15 mouse cellular contexts compared by ENCODE assay signal in genomic region chr5:107977640-107978288, GRCm38 (mm10). TPM values are rescaled to one million over a fixed set of nuclear protein-coding genes. Genes with fewer than 3 reads are reported as not detected.
DNase-seq lines count a peak whose midpoint lies in the region; ATAC-seq and TF ChIP-seq lines count a peak whose summit lies in the region.
"Had no signal": no experiment of that assay in that cellular context is flagged by ENCODE, and none has a peak within 500 bp of the region (broad histone marks: within the 10 kb centered on the region; RNA-seq: fewer than 3 reads in every experiment).

No protein-coding gene starts in this region.

- DNase-seq in lung, adult 2 months, result peak; percentile 1
- no peak for DNase-seq in lung, postnatal 10 days
- no peak for DNase-seq in embryo, embryonic 10.5 days (ENCODE audit: low spot score)
- DNase-seq in lung, adult 18-20 months, result no peak
- DNase-seq in adrenal gland, adult 18-20 months (ENCODE audit: low spot score in 2 of 2), result no peak
- DNase-seq: cerebellum, postnatal 14 days; retina, postnatal 1 day had no signal

- no peaks in the 10 kb centered on the region for H3K9me3 ChIP-seq in liver, embryonic 15.5 days (replicated peaks)
- H3K9me3 ChIP-seq: hindbrain, embryonic 13.5 days; limb, embryonic 12.5 days had no signal

- no peaks in the 10 kb centered on the region for H3K27me3 ChIP-seq in liver, embryonic 15.5 days
- H3K27me3 ChIP-seq: hindbrain, embryonic 13.5 days; limb, embryonic 12.5 days had no signal

- no peak for TF ChIP-seq POLR2A in lung, adult 2 months (IDR thresholded peaks at IDR 0.05; ENCODE audit: borderline replicate concordance, extremely low read depth, low read depth, low read length)

- no peak overlapping the region for H3K27ac ChIP-seq in liver, embryonic 15.5 days (replicated peaks)
- H3K27ac ChIP-seq: hindbrain, embryonic 13.5 days; layer of hippocampus, adult 2 months; left cerebral cortex, adult 2 months; limb, embryonic 12.5 days had no signal

- H3K9ac ChIP-seq in liver, embryonic 15.5 days, result no peak overlapping the region
- H3K9ac ChIP-seq: hindbrain, embryonic 13.5 days; limb, embryonic 12.5 days had no signal

- H3K36me3 ChIP-seq in liver, embryonic 15.5 days (replicated peaks), result no peaks in the 10 kb centered on the region
- H3K36me3 ChIP-seq: hindbrain, embryonic 13.5 days; limb, embryonic 12.5 days had no signal

- 77% methylated on average over 3 of the region's 3 CpGs for WGBS in lung, adult 2 months
- 40% methylated on average over 3 of the region's 3 CpGs for WGBS in liver, embryonic 15.5 days (ENCODE audit: insufficient replicate concordance)

- ATAC-seq in common myeloid progenitor, adult 5-6 weeks (replicated peaks; ENCODE audit: low read depth, poor library complexity, severe bottlenecking), result peak; percentile 23
- ATAC-seq in liver, embryonic 15.5 days (ENCODE audit: insufficient read depth), result 0 out of 2 replicates have a peak, but pooled peaks have one; percentile 10
- ATAC-seq: lung, postnatal 0 days had no signal

- H3K4me1 ChIP-seq in lung, adult 2 months (ENCODE audit: control insufficient read depth, insufficient read depth, low read length), result peaks cover 5% of the 10 kb centered on the region; the same call in 1 of the 2 replicates
- peaks cover 35% of the 10 kb centered on the region for H3K4me1 ChIP-seq in liver, embryonic 15.5 days (replicated peaks)
- H3K4me1 ChIP-seq: hindbrain, embryonic 13.5 days had no signal

- no peak overlapping the region for H3K4me3 ChIP-seq in lung, adult 2 months (replicated peaks; ENCODE audit: extremely low read depth, low read depth, low read length)
- no peak overlapping the region for H3K4me3 ChIP-seq in liver, embryonic 15.5 days (replicated peaks)
- H3K4me3 ChIP-seq: hindbrain, embryonic 13.5 days; layer of hippocampus, adult 2 months; left cerebral cortex, adult 2 months; limb, embryonic 12.5 days had no signal

- no peak for TF ChIP-seq CTCF in lung, adult 2 months (IDR thresholded peaks at IDR 0.05; ENCODE audit: insufficient read depth, low read length)

- no peak overlapping the region for H3K4me2 ChIP-seq in liver, embryonic 15.5 days
- H3K4me2 ChIP-seq: hindbrain, embryonic 13.5 days; limb, embryonic 12.5 days; midbrain, embryonic 11.5 days had no signal

RNA-seq across cellular contexts. Expression of gene Fam69a, which starts 9.1 kb away (rescaled TPM):
- polyA plus RNA-seq in lung, adult 2 months (2012; rRNA removed), result 1.6 and 4.4 TPM in 2 replicates
- total RNA-seq in common myeloid progenitor, adult 5-6 weeks (2017), result 15.8 and 28.6 TPM in 2 replicates
- 7.8 and 8.9 TPM in 2 replicates for polyA plus RNA-seq in liver, embryonic 15.5 days (2015; fragmentation: Nextera tagmentation; extraction: Ambion mirVana)
- total RNA-seq in adrenal gland, adult 18-20 months (2021), result 1 to 10 TPM; 3.7 to 5.2 TPM
